Mouse (Mus musculus): ENCODE data around the gene Ak8.

- TF ChIP-seq EP300 (IDR thresholded peaks at IDR 0.05; ENCODE audit: low read depth in 1 of 2, low read length in 2 of 2) (peak; percentile 41 to 67; a peak in 3 of 4 replicates), GATA1 (IDR thresholded peaks at IDR 0.05; ENCODE audit: low read depth, low read length) (peak; percentile 87), ZMIZ1 (IDR thresholded peaks at IDR 0.05; ENCODE audit: low read depth, low read length) (no peak), ZKSCAN1 (IDR thresholded peaks at IDR 0.05; ENCODE audit: low read depth, low read length) (no peak), POLR2A (IDR thresholded peaks at IDR 0.05; ENCODE audit: control insufficient read depth in 1 of 2, insufficient read depth in 1 of 2, low read depth in 1 of 2, low read length in 2 of 2, poor library complexity in 1 of 2) (no peak), MYC (IDR thresholded peaks at IDR 0.05; ENCODE audit: low read depth, low read length) (no peak), TAL1 (IDR thresholded peaks at IDR 0.05; ENCODE audit: low read length) (no peak), RAD21 (IDR thresholded peaks at IDR 0.05; ENCODE audit: low read depth, low read length) (no peak), E2F4 (IDR thresholded peaks at IDR 0.05; ENCODE audit: borderline replicate concordance, low read depth, low read length) (no peak), CHD1 (IDR thresholded peaks at IDR 0.05; ENCODE audit: low read depth, low read length) (no peak), MXI1 (IDR thresholded peaks at IDR 0.05; ENCODE audit: low read depth, low read length) (no peak), BHLHE40 (IDR thresholded peaks at IDR 0.05; ENCODE audit: borderline replicate concordance, low read depth, low read length) (no peak), CTCF (IDR thresholded peaks at IDR 0.05 in 2 of 3, conservative IDR thresholded peaks at IDR 0.05 in 1 of 3; ENCODE audit: control insufficient read depth in 1 of 3, insufficient read depth in 1 of 3, low read depth in 2 of 3, low read length in 3 of 3, poor library complexity in 1 of 3, severe bottlenecking in 1 of 3) (no peak)
Observed at GRCm38 (mm10) chr2:28798390-28798789, 98.4 kb downstream of the Ak8 start.
